Mouse (Mus musculus): ENCODE data around the gene Enpp5. TPM values are rescaled to one million over a fixed set of nuclear protein-coding genes. Genes with fewer than 3 reads are reported as not detected.

Gene Enpp5
- polyA plus RNA-seq, 1 experiment from 2014 or later, result 35.2 TPM

- H3K4me3 ChIP-seq, result no peak overlapping the region
- no peak overlapping the region for H3K27ac ChIP-seq
- 86% methylated on average over 8 of the region's 8 CpGs for WGBS
Measured at GRCm38 (mm10) chr17:44136018-44136417, 57.4 kb downstream of the Enpp5 start.

More at GRCm38 (mm10) chr17:44136018-44136417, 57.4 kb downstream of the Enpp5 start:
- Histone ChIP-seq H3K36me3 (ENCODE audit: poor library complexity, severe bottlenecking) (no peaks in the 10 kb centered on the region), H3K27me3 (no peaks in the 10 kb centered on the region), H3K4me1 (no peaks in the 10 kb centered on the region), H3K9ac (no peak overlapping the region), H3K9me3 (replicated peaks) (no peaks in the 10 kb centered on the region), H3K4me2 (no peak overlapping the region)
- no peak for ATAC-seq

Other genes with a start within 250 kb of the Enpp5 start
- 5.2 and 5.5 TPM in 2 replicates for gene Enpp4, start 27.0 kb downstream of the Enpp5 start, polyA plus RNA-seq (2015; fragmentation: Nextera tagmentation; extraction: Ambion mirVana)
- 0.04 and 0.09 TPM in 2 replicates for gene Clic5, start 109.8 kb downstream of the Enpp5 start, polyA plus RNA-seq (2015; fragmentation: Nextera tagmentation; extraction: Ambion mirVana)

Measured in forebrain, embryonic 13.5 days (tissue).